In genomic region chr9:31677150-31677549, GRCm38 (mm10) we compare ENCODE assay signal across 9 mouse cellular contexts.
"Had no signal": no experiment of that assay in that cellular context is flagged by ENCODE, and none has a peak within 500 bp of the region (broad histone marks: within the 10 kb centered on the region; RNA-seq: fewer than 3 reads in every experiment).

No protein-coding gene starts in this region.

- DNase-seq: kidney, adult 11 months; kidney, adult 8-10 months; kidney, postnatal 10 days; kidney, postnatal 36 days; liver, embryonic 13.5 days; lung, adult 2 months; lung, postnatal 14 days; lung, postnatal 4 days; thymus, postnatal 25 days had no signal
